Mouse (Mus musculus) granulocyte monocyte progenitor cell, adult 5-6 weeks (primary cell): ENCODE data around the gene Rex1bd. TPM values are rescaled to one million over a fixed set of nuclear protein-coding genes. Genes with fewer than 3 reads are reported as not detected.

Source experiments
- ATAC-seq: replicated peaks from 2 replicates; pipeline ENCODE4 v1.8.0; 2016; ENCODE audit warnings: mild to moderate bottlenecking, moderate TSS enrichment, inconsistent platforms; ENCODE audit not compliant: poor library complexity, severe bottlenecking
- total RNA-seq, 2 experiments: library from RNA; stranded (forward) in 1 of 2; stranded (reverse) in 1 of 2; fragments of 200-712, 200-1000 nt in 1 of 2; fragments of >200 nt in 1 of 2; fragmentation: Nextera tagmentation in 1 of 2; gene quantifications; 2 replicates each; pipeline ENCODE4 v1.2.3; 2014 to 2017

Gene Rex1bd
- total RNA-seq, 2 experiments from 2014 or later: 30.2 to 33.4 TPM

GRCm38 (mm10) chr8:70486941-70487520 lies 19.5 kb downstream of the Rex1bd start, which contains the start of gene Tmem59l:
Gene Tmem59l (minus strand): TSS chr8:70487358.
- ATAC-seq: no peak

DNA sequence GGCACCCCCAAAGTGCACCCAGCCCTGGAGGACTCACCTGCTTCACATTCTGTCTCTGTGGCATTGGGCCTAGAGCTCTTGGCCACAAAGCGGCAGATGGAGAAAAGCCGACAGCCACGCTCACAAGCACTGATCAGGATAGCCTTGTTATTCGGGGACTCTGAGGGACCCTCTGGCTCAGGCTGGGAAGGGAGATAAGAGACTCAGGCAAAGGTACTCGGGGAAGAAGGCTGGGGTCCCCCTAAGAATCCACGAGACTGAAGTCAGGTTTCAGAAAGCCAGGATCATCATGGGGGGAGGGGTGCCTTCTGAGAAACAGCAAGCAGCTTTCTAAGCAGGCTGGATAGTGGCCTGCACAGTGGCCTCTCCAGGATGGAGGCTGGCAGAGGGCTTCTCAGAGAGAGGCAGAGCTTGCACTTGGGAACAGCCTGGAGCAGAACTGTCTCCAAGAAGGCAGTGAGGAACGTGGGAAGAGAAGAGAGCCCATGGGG lies 20.3 kb downstream of the Rex1bd start:
- no peak for ATAC-seq

DNA sequence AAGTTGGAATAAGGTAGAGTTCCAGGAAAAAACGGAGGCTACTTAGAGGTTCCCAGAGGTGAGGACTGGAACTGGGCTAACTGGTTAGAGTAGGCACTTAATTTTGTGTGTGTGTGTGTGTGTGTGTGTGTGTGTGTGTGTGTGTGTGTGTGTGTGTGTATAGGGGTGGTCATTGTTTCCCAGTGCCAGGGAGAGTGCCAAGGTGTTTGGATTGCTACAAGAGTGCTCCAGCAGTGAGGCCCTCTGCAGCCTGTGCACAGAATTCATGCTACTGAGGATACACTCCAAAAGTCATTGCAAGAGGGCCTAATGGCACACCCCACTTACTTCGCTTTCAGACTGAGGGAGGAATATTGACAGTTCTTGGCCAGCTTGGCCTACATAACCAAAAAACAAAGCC lies 23.6 kb downstream of the Rex1bd start:
- no peak for ATAC-seq

DNA sequence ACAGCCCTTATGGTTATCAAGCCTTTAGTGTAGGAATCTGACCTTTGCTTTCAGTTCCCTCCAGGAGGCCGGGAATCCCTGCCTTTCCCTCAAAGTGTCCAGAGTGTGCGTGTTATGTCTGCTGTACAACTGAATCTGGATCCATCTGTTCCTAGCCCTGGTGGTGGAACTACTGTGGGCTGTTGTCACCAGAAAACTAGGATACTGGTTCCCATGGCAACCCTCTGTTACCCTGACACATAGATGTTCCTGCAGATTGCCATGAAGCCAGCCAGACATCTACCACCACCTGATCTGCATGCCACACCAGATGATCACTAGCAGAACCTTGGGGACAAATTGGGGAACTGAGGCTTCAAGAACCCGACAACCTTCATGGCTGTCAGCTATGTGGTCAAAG lies 24.6 kb downstream of the Rex1bd start:
- no peak for ATAC-seq

GRCm38 (mm10) chr8:70477269-70477982 lies 29.1 kb downstream of the Rex1bd start:
- ATAC-seq: peak; percentile 59

DNA sequence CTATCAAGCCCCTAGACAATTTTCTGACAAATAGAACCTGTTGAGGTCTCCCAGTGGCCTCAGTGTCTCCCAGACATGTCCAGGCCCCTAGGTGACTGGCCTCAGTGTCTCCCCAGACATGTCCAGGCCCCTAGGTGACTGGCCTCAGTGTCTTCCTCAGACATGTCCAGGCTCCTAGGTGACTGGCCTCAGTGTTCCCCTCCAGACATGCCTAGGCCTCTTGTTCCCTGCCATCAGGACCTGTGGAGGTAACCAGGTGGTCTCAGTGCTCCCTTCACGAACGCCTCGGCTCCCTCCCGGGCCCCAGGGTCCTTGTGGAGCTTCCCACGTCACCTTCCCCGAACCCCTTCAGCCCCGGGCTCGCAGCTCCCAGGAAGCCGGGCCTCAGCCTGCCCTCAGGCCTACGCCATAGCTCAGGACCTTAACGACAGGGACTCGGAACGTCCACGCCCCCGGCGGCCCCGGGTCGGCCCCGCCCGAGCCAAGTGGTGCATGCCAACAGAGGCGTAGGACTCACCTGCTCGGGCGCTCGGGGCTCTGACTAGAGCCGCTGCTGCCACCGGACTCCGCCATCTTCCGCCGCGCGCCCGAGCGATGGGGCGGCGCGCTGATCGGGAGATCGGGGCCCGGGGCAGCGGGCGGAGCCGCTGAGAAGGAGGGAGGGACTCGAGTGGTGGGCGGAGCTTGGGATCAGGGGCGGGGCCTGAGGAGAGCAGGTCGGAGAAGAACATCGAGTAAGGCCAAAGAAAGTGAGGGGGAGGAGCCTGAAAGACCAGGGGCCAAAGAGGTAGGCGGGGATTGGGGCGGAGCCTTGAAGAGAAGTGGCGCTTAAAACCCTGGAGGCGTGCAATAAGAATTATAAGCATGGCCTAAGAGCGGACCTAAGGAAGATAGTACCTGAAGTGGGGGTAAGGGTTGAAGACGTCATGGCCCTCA lies 30.0 kb downstream of the Rex1bd start, which contains the start of gene Klhl26:
Gene Klhl26 (minus strand): TSS at position 636 of the 936 bp plus-strand sequence.
- peak; percentile 96 for ATAC-seq

GRCm38 (mm10) chr8:70471856-70472255 lies 34.7 kb downstream of the Rex1bd start:
- ATAC-seq: no peak

GRCm38 (mm10) chr8:70469938-70470337 lies 36.6 kb downstream of the Rex1bd start:
- ATAC-seq: no peak

DNA sequence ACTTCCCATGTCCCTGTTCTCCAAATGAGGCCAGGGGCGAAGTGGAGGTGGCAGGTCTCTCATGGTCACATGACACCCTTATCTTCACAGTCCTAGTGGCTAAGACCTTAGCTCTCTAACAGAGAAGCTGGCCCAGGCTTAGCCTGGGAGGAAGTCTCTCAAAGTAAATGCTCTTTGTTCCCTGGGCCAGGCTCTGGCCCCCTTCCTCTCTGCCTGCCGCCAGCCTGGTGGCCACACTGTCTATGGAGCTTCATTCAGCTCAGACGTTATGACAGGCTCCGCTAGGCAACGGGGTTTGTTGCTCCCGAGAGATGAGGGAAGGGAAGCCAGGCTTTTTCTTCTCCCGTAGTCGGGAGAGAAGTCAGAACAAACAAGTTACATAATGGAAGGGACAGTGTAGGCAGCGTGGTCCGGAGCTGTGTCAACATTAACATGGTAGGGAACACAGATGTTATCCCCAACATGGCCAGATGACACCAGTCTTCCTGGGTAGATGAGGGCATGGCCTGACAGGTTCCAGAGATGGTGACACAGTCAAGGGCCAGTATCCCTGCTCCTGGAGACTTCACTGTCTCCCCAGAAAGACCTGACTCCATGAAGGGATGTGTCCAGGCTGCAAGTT lies 37.1 kb downstream of the Rex1bd start:
- ATAC-seq: peak; percentile 25; the same call in 1 of the 2 replicates

DNA sequence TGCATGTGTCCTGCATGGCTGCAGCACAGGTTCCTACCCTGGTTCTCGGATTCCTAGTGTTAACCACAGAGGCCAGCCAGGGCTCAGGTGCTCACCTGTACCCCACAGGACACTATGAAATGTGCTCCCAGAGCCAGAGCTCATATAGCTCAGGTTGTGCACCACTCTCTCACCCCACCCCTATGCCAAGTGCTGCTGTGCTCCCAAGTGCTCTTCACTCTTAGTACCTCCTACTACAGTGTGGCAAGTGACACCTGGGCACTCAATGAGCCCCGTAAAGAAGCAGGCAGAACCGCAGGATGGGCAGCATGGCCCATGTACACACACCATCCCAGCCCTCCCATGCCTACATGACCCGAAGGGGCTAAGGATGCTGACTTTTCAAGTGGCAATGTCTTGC lies 37.8 kb downstream of the Rex1bd start:
- no peak for ATAC-seq

GRCm38 (mm10) chr8:70467907-70468306 lies 38.6 kb downstream of the Rex1bd start:
- ATAC-seq: no peak

GRCm38 (mm10) chr8:70467229-70467725 lies 39.3 kb downstream of the Rex1bd start:
- ATAC-seq: no peak

- no peak for ATAC-seq
These were observed 39.8 kb downstream of the Rex1bd start for GRCm38 (mm10) chr8:70466771-70467170.

GRCm38 (mm10) chr8:70466305-70466704 lies 40.2 kb downstream of the Rex1bd start:
- ATAC-seq: no peak

DNA sequence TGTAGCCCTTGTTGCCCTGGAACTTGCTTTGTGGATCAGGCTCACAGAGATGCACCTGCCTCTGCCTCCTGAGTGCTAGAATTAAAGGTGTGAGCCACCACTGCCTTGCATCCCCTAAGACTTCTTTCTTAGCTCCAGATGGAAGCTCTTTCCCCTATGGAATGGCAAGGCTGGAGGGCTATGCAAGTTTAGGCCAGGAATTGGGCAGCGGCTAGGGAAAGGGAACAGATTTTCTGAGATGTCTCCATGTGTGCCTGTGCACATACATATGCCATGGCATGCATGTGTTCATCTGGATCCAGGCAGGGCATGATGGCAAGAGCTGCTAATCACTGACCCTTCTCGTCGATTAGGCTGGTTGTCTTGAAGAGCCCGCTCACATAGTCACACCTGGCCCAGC lies 40.9 kb downstream of the Rex1bd start:
- ATAC-seq: no peak

DNA sequence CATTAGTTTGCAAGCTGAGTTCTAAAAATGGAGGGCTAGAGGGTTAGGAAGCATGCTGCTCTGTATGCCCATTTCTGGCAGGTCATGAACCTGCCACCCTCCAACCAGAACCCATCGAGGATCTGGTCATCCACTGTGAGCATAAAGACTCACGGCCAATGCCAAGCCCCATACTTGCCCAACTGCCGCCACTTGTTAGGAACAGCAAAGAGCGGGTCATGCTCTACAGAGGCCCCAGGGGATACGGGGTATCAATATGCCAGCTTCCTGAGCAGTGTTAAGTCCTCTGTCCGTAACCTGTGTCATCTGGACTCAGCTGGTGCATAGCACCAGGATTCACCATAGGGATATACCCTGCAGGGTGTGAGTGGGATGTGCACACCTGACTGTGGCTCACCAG lies 42.4 kb downstream of the Rex1bd start:
- ATAC-seq: no peak

DNA sequence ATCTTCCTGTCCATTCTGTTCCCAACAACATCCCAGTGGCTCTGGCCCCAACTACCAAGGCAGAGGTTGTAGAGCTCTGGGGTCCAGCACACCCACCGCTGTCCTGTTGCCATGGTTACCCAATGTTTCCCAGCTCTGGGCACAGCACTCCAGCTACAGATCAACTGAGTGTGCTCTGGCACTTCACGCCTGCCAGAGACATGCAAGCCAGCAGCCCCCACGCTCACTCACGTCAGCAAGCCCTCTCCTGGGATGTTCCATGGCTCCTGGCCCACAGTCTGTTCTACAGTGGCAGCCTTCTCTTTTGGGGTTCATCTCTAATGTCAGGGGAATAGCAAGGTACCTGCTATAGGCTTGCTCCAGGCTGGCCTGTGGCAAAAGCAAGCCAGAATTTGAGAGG lies 43.2 kb downstream of the Rex1bd start:
- ATAC-seq: no peak

GRCm38 (mm10) chr8:70462516-70462813 lies 44.1 kb downstream of the Rex1bd start:
- no peak for ATAC-seq

GRCm38 (mm10) chr8:70461765-70462515 lies 44.6 kb downstream of the Rex1bd start:
- no peak for ATAC-seq

DNA sequence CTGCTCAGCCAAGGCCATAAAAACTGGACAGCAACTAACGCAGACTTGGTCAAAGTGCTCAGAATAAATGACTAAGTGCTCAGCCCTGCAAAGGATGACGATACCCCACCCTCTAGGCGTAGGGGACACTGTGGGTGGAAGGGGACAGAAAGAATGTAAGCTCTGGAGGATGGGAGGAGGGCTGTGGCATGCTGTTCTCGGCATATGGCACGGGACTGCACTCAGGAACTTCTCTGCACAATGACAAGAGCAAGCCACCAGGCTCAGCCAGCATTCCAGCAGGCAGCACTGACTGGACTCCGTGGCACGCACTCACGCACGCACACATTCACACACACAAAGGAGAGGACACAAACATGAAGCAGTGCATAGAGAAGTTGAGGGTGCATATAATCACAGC lies 45.9 kb downstream of the Rex1bd start:
- no peak for ATAC-seq
